Mouse (Mus musculus) limb, embryonic 12.5 days (tissue): ENCODE results near the gene Plekhh1. TPM values are rescaled to one million over a fixed set of nuclear protein-coding genes. Genes with fewer than 3 reads are reported as not detected.
A peak's percentile ranks its signal among the peaks of the same experiment; 100 is the strongest.
"Not testable (repeated sequence)": the region's sequence is repeated elsewhere in the genome, so short reads cannot be mapped to it uniquely, and the experiment has no call there.

ENCODE experiments used
- ATAC-seq: fragments of 200-750 bp; cut with Nextera tagmentation; 2 replicates; pipeline ENCODE4 v1.8.0; 2017; ENCODE audit warnings: low read depth, moderate TSS enrichment; ENCODE audit not compliant: insufficient number of reproducible peaks, insufficient read depth, low FRiP score, low TSS enrichment
- H3K27ac ChIP-seq: fragments of 300-500 bp; sonication (generic); 2 replicates; pipeline ENCODE4 v1.5.1; 2016; ENCODE audit warnings: mild to moderate bottlenecking, moderate library complexity
- H3K27me3 ChIP-seq: fragments of 300-500 bp; sonication (generic); 2 replicates; pipeline ENCODE4 v1.6.1; 2016; ENCODE audit warnings: mild to moderate bottlenecking, moderate library complexity
- H3K36me3 ChIP-seq: fragments of 300-500 bp; sonication (generic); 2 replicates; pipeline ENCODE4 v1.6.1; 2016; ENCODE audit warnings: mild to moderate bottlenecking, moderate library complexity
- H3K4me1 ChIP-seq: fragments of 300-500 bp; sonication (generic); replicated peaks from 2 replicates; pipeline ENCODE4 v1.6.1; 2016
- H3K4me2 ChIP-seq: fragments of 300-500 bp; sonication (generic); 2 replicates; pipeline ENCODE4 v1.6.1; 2016; ENCODE audit warnings: mild to moderate bottlenecking, moderate library complexity
- H3K4me3 ChIP-seq: fragments of 300-500 bp; sonication (generic); replicated peaks from 2 replicates; pipeline ENCODE4 v1.5.1; 2016; ENCODE audit warnings: mild to moderate bottlenecking
- H3K9ac ChIP-seq: fragments of 300-500 bp; sonication (generic); replicated peaks from 2 replicates; pipeline ENCODE4 v1.6.1; 2016; ENCODE audit warnings: mild to moderate bottlenecking, moderate library complexity
- H3K9me3 ChIP-seq: fragments of 300-500 bp; sonication (generic); 2 replicates; pipeline ENCODE4 v1.6.1; 2016; ENCODE audit warnings: mild to moderate bottlenecking, moderate library complexity
- WGBS: fragments of 180-500 bp; shearing (Covaris S2); methylation state at CpG from one replicate; pipeline ENCODE4 v1.1.7; 2016; 5-methylcytosine and 5-hydroxymethylcytosine counted together
- polyA plus RNA-seq: library from polyadenylated mRNA; unstranded; fragments of >200 nt; fragmentation: Nextera tagmentation; extraction: Ambion mirVana; gene quantifications from 2 replicates; pipeline ENCODE4 v1.2.1, GENCODE M21; 2016

The Plekhh1 gene
- polyA plus RNA-seq, 1 experiment from 2014 or later, result 3.0 TPM

- no peaks in the 10 kb centered on the region for H3K36me3 ChIP-seq
- no peak overlapping the region for H3K4me2 ChIP-seq
- H3K4me1 ChIP-seq, result peaks cover 8% of the 10 kb centered on the region; the same call in 1 of the 2 replicates
- no peaks in the 10 kb centered on the region for H3K9me3 ChIP-seq
- H3K9ac ChIP-seq, result no peak overlapping the region
- H3K27me3 ChIP-seq, result peaks cover 46% of the 10 kb centered on the region
- 87% methylated on average over 3 of the region's 3 CpGs for WGBS
- ATAC-seq, result no peak
- no peak overlapping the region for H3K4me3 ChIP-seq
- no peak overlapping the region for H3K27ac ChIP-seq
These were observed 26.0 kb upstream of the Plekhh1 start for GRCm38 (mm10) chr12:79002978-79003377.

GRCm38 (mm10) chr12:79005456-79005855, 23.5 kb upstream of the Plekhh1 start:
- ATAC-seq, result no peak
- Histone ChIP-seq H3K9me3 (no peaks in the 10 kb centered on the region), H3K4me1 (peaks cover 8% of the 10 kb centered on the region; the same call in 1 of the 2 replicates), H3K9ac (no peak overlapping the region), H3K4me2 (no peak overlapping the region), H3K27me3 (peaks cover 49% of the 10 kb centered on the region), H3K27ac (no peak overlapping the region), H3K36me3 (no peaks in the 10 kb centered on the region), H3K4me3 (no peak overlapping the region)
- 81% methylated on average over 5 of the region's 5 CpGs for WGBS

GRCm38 (mm10) chr12:79006076-79006475, 22.9 kb upstream of the Plekhh1 start:
- ATAC-seq, result no peak
- Histone ChIP-seq H3K4me3 (peak overlapping the region; percentile 89), H3K4me1 (peaks cover 8% of the 10 kb centered on the region; the same call in 1 of the 2 replicates), H3K27me3 (peaks cover 49% of the 10 kb centered on the region), H3K27ac (no peak overlapping the region), H3K9ac (no peak overlapping the region; the same call in 1 of the 2 replicates), H3K4me2 (peak overlapping the region; percentile 89), H3K36me3 (no peaks in the 10 kb centered on the region), H3K9me3 (no peaks in the 10 kb centered on the region)
- WGBS, result 32% methylated on average over 9 of the region's 9 CpGs

- Histone ChIP-seq H3K4me3 (peak overlapping the region; percentile 89), H3K27ac (0 out of 2 replicates have a peak overlapping the region, but pooled peaks have one; percentile 4), H3K36me3 (no peaks in the 10 kb centered on the region), H3K4me2 (peak overlapping the region; percentile 89), H3K9me3 (no peaks in the 10 kb centered on the region), H3K9ac (peak overlapping the region; percentile 72), H3K4me1 (peaks cover 8% of the 10 kb centered on the region; the same call in 1 of the 2 replicates), H3K27me3 (peaks cover 49% of the 10 kb centered on the region)
- under 1% methylated on average over 48 of the region's 53 CpGs for WGBS
- ATAC-seq, result peak; percentile 49
These were observed 22.4 kb upstream of the Plekhh1 start for GRCm38 (mm10) chr12:79006478-79007125.

GRCm38 (mm10) chr12:79007126-79007753, 21.7 kb upstream of the Plekhh1 start, which contains the start of gene Tmem229b:
TSS of gene Tmem229b (minus strand) at chr12:79007627.
- peaks cover 8% of the 10 kb centered on the region; the same call in 1 of the 2 replicates for H3K4me1 ChIP-seq
- 0 out of 2 replicates have a peak within 1 kb of the TSS, but pooled peaks have one; percentile 4 for H3K27ac ChIP-seq
- peak; percentile 76 for ATAC-seq
- H3K4me2 ChIP-seq, result peak within 1 kb of the TSS; percentile 89
- H3K36me3 ChIP-seq, result no peaks in the 10 kb centered on the region
- peaks cover 49% of the 10 kb centered on the region for H3K27me3 ChIP-seq
- H3K4me3 ChIP-seq, result peak within 1 kb of the TSS; percentile 89
- H3K9me3 ChIP-seq, result no peaks in the 10 kb centered on the region
- peak within 1 kb of the TSS; percentile 72 for H3K9ac ChIP-seq
- WGBS, result 1% methylated on average over 49 of the region's 49 CpGs

GRCm38 (mm10) chr12:79010569-79010968, 18.4 kb upstream of the Plekhh1 start:
- no peak overlapping the region for H3K4me3 ChIP-seq
- 38% methylated on average over 3 of the region's 3 CpGs for WGBS
- no peak for ATAC-seq

GRCm38 (mm10) chr12:79016109-79016508, 12.9 kb upstream of the Plekhh1 start:
- no peak for ATAC-seq
- H3K4me3 ChIP-seq, result no peak overlapping the region
- H3K4me1 ChIP-seq, result no peaks in the 10 kb centered on the region
- no peak overlapping the region for H3K9ac ChIP-seq
- no peaks in the 10 kb centered on the region for H3K9me3 ChIP-seq
- H3K27ac ChIP-seq, result no peak overlapping the region
- H3K4me2 ChIP-seq, result no peak overlapping the region
- H3K36me3 ChIP-seq, result no peaks in the 10 kb centered on the region
- WGBS, result 64% methylated on average over 5 of the region's 5 CpGs
- no peaks in the 10 kb centered on the region for H3K27me3 ChIP-seq

More at GRCm38 (mm10) chr12:79010569-79010968, 18.4 kb upstream of the Plekhh1 start:
- H3K9me3 ChIP-seq, result no peaks in the 10 kb centered on the region
- H3K27ac ChIP-seq, result no peak overlapping the region
- H3K27me3 ChIP-seq, result peaks cover 26% of the 10 kb centered on the region
- H3K4me2 ChIP-seq, result no peak overlapping the region
- H3K4me1 ChIP-seq, result peaks cover 8% of the 10 kb centered on the region; the same call in 1 of the 2 replicates
- no peak overlapping the region for H3K9ac ChIP-seq
- no peaks in the 10 kb centered on the region for H3K36me3 ChIP-seq

GRCm38 (mm10) chr12:79017994-79018399, 11.0 kb upstream of the Plekhh1 start:
- no peaks in the 10 kb centered on the region for H3K36me3 ChIP-seq

GRCm38 (mm10) chr12:79021902-79022301, 7.1 kb upstream of the Plekhh1 start:
- Histone ChIP-seq H3K4me3 (no peak overlapping the region), H3K27me3 (no peaks in the 10 kb centered on the region), H3K4me2 (no peak overlapping the region), H3K9ac (no peak overlapping the region), H3K27ac (no peak overlapping the region), H3K9me3 (no peaks in the 10 kb centered on the region), H3K36me3 (no peaks in the 10 kb centered on the region), H3K4me1 (no peaks in the 10 kb centered on the region; the same call in 1 of the 2 replicates)
- 86% methylated on average over 1 of the region's 1 CpGs for WGBS
- no peak for ATAC-seq

More at GRCm38 (mm10) chr12:79017994-79018399, 11.0 kb upstream of the Plekhh1 start:
- Histone ChIP-seq H3K4me2 (no peak overlapping the region), H3K27ac (no peak overlapping the region), H3K9me3 (no peaks in the 10 kb centered on the region), H3K4me3 (no peak overlapping the region), H3K9ac (no peak overlapping the region), H3K27me3 (no peaks in the 10 kb centered on the region), H3K4me1 (no peaks in the 10 kb centered on the region)
- WGBS, result 71% methylated on average over 4 of the region's 4 CpGs
- no peak for ATAC-seq

- Histone ChIP-seq H3K4me3 (no peak overlapping the region), H3K4me2 (no peak overlapping the region), H3K27me3 (no peaks in the 10 kb centered on the region), H3K9ac (no peak overlapping the region), H3K4me1 (no peaks in the 10 kb centered on the region; the same call in 1 of the 2 replicates), H3K27ac (no peak overlapping the region), H3K36me3 (no peaks in the 10 kb centered on the region), H3K9me3 (no peaks in the 10 kb centered on the region)
- 12% methylated on average over 3 of the region's 3 CpGs for WGBS
- no peak for ATAC-seq
These were observed 6.1 kb upstream of the Plekhh1 start for GRCm38 (mm10) chr12:79022882-79023281.

- H3K27ac ChIP-seq, H3K4me3 ChIP-seq, H3K4me2 ChIP-seq, H3K9me3 ChIP-seq, H3K4me1 ChIP-seq, H3K9ac ChIP-seq, ATAC-seq, H3K27me3 ChIP-seq, H3K36me3 ChIP-seq: not testable (repeated sequence)
- WGBS, result 95% methylated on average over 8 of the region's 8 CpGs
These were observed 1.4 kb upstream of the Plekhh1 start for GRCm38 (mm10) chr12:79027526-79027925.
